Mouse (Mus musculus) erythroblast, embryonic 14.5 days (primary cell): ENCODE measurements around the gene Mbl2.

ENCODE experiments used
- GATA1 ChIP-seq: IDR thresholded peaks from 2 replicates; pipeline ENCODE4 v1.6.1; 2012; ENCODE audit warnings: low read length, inconsistent platforms, mixed read lengths
- TAL1 ChIP-seq: IDR thresholded peaks from 3 replicates; pipeline ENCODE4 v1.6.1; 2012; ENCODE audit warnings: low read length, inconsistent platforms, mixed read lengths

DNA sequence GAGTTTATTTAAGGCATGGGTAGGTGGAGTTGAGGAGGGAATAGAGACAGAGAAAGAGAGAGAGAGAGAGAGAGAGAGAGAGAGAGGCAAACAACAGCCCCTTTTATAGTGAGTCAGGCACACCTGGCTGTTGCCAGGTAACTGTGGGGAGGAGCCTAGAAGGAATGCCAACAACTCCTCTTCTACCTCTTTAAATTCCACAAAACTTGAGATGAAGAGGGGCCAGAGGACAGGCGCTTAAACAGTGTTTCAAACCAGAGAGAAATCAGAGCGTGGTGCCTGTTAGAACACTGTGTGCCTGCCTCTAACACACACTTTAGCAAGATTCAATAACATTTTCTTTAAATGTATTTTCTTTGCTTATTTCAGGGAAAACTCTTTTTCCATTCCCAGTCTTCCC lies 19.5 kb downstream of the Mbl2 start:
- TF ChIP-seq TAL1 (no peak), GATA1 (no peak)
